Mouse (Mus musculus) megakaryocyte-erythroid progenitor cell, adult 5-6 weeks (primary cell): ENCODE measurements around the gene Dlgap3. TPM values are rescaled to one million over a fixed set of nuclear protein-coding genes. Genes with fewer than 3 reads are reported as not detected.

ENCODE experiments used
- ATAC-seq: replicated peaks from 2 replicates; pipeline ENCODE4 v1.8.0; 2016; ENCODE audit warnings: mild to moderate bottlenecking, inconsistent platforms; ENCODE audit not compliant: severe bottlenecking, poor library complexity, low FRiP score, low TSS enrichment
- total RNA-seq, 2 experiments: library from RNA; stranded (forward) in 1 of 2; stranded (reverse) in 1 of 2; fragments of 200-1000, 215-1000 nt in 1 of 2; fragments of >200 nt in 1 of 2; fragmentation: Nextera tagmentation in 1 of 2; gene quantifications; 2 replicates each; pipeline ENCODE4 v1.2.3; 2014 to 2017

The Dlgap3 gene
- not detected in 2 replicates for total RNA-seq (2014; fragmentation: Nextera tagmentation)
- not detected in 2 replicates for total RNA-seq (2017)

DNA sequence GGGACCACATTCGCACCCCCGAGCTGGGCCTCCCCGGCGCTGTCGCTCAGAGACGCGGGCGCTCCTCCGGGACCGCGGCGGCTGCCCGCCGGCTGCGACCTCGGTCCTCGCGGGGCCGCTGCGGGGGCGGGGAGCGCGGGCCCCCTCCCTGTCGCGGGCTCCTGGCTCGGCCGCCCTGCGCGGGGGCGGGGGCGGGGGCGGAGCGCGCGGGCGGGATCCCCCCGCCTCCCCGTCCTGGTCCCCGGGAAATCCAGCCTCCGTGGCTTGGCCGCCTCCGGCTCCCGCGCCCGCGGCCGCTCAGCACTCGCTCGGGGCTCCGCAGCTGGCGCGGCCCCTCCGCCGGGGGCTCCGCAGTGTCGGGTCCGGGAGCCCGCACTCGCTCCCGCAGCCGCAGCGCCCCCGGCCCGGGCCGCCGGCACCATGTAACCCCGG is at the start of gene Dlgap3:
Gene Dlgap3, plus strand, starts transcription at position 291 of the 432 bp plus-strand sequence.
- ATAC-seq = no peak

DNA sequence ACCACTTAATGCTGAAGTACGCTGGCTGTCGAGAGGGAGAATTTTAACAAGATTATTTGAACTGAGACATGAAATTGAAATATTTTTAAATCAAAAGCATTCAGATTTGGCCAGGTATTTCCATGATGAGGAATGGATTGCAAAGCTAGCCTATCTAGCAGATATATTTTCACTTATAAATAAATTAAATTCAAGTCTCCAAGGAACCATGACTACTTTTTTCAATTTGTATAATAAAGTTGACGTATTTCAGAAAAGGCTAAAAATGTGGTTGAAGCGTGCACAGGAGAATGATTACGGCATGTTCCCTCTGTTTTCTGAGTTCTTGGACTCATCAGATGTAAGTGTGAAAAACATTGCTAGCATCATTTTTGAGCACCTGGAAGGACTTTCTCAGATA is 45.6 kb upstream of the Dlgap3 start, which contains the start of gene Tmem35b:
Gene Tmem35b, plus strand, starts transcription at position 301 of the 400 bp plus-strand sequence.
- ATAC-seq = no peak

DNA sequence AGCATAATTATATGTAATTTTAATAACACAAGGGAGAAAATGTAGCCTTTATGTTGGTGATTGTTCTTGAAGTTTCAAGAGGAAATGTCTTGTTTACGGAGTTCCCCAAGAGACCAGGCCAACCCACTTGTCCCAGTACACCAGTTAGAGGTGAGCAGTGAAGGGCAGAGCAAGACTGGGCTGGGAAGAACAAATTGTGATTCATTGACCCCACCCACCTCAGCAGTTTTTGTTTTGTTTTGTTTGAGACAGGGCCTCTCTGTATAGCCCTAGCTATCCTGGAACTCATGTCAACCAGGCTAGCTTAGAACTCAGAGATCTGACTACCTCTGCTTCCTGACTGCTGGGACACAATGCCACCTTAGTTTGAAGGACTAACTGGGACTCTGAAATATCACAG is 44.7 kb upstream of the Dlgap3 start:
- ATAC-seq = no peak

- ATAC-seq = peak; percentile 100
These were observed 43.1 kb upstream of the Dlgap3 start for GRCm38 (mm10) chr4:127125834-127126463.

DNA sequence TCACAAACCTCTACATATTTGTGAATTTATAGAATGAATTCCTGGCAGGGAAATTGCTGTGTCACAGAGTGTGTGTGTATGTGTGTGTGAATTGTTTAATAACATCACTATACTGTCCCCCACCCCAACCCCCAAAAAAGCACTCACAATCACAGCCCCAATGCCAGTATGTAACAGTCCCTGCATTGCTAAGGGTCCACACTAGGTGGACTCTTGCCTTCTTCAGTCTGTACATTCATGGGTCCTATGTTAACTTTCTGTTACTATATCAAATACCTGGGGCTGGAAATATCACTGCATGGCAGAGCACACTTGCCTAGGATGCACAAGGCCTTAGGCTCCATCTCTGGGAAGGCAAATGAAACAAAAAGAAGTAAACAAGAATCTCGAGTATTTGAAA is 34.3 kb upstream of the Dlgap3 start:
- no peak for ATAC-seq

- no peak for ATAC-seq
These were observed 31.4 kb upstream of the Dlgap3 start for GRCm38 (mm10) chr4:127137591-127137990.

DNA sequence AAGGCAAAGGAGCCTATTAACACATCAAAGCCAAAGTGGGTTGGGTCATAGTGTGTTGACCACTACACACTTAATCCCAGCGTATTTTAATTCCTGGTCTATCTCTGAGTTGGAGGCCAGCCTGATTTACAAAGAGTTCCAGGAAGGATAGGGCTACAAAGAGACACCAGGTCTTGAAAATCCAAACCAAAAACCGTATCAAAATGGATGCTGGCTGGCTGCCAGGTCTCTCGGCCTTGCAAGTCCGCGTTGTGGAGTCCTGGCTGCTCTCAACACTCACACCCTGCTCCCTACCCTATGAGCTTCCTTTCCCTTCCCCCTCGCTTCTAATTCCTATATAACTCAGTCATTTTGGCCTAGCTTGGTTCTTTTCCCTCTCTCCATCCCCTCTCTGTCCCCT is 30.5 kb upstream of the Dlgap3 start:
- no peak for ATAC-seq

DNA sequence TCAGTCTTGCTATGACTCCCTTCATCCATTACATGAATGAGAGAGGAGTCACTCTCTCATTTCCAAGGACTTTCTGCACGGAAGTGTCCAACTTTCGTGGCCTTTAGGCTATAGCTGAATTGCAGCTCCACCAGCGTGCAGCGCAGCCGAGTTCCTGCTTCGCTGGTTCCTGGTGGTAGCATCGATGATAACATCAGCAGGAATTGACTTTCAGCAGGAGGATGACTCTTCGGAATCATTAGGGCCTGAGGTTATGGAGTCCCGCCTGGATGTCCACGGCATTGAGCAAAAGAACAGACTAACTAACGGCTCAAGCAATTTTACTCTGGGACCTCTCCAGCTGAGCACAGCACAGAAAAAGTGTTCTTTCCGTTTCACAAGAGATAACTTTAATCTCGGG is 19.0 kb upstream of the Dlgap3 start:
- ATAC-seq = no peak

DNA sequence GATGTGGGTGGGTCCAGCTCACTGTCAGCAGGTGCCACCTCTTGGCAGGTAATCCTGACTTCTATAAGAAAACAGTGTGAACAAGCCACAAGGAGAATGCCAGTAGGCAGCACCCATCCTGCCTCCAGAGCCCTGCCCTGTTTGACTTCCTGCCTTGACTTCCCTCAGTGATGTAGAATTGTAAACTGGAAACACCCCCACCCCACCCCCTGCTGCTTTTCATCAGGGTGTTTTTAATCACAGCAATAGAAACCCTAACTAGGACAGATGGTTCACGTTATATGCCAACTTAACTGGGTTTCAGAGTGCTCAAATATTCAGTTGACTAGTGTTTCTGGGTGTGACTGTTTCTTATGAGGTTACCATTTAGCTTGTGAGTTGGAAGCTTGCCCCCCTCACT is 15.7 kb upstream of the Dlgap3 start:
- no peak for ATAC-seq

GRCm38 (mm10) chr4:127155757-127156156 is 13.2 kb upstream of the Dlgap3 start:
- ATAC-seq = 0 out of 2 replicates have a peak, but pooled peaks have one; percentile 30

DNA sequence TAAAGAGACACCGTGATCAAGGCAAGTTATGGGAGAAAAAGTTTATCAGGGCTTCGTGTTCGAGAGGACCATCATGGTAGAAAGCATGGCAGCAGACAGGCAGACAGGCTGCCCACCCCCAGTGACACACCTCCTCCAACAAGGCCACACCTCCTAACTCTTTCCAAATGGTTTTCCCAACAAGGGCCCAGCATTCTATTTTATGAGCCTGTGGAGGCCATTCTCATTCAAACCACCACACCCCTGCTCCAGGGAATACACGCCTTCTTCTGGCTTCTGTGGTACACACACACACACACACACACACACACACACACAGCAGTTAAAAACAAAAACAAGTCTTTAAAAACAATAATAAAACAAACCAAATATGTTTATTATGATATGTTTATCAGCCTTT is 11.3 kb upstream of the Dlgap3 start:
- no peak for ATAC-seq

DNA sequence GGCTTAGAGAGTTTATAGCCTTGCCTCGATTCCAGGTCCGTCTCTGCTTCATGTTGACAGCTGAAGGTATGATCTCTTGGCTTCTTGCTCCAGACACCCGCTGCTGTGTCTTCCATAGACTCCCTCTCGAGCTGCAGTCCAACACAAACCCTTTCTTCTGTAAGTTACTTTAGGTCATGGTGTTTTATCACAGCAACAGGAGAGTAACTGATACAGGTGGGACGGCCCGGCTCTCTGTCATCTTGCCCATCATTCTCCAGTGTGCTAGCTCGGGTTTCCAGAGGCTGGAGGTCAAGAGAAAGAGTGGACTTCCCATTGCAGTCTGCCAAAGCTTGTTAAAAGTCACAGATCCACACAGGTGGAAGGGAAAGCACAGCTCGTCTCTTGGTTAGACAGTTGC is 5.1 kb upstream of the Dlgap3 start:
- ATAC-seq = no peak

- ATAC-seq = no peak
These were observed 1.9 kb upstream of the Dlgap3 start for GRCm38 (mm10) chr4:127167096-127167495.

- no peak for ATAC-seq
These were observed 1.3 kb upstream of the Dlgap3 start for GRCm38 (mm10) chr4:127167731-127168130.

- ATAC-seq = peak; percentile 20
These were observed 642 bp upstream of the Dlgap3 start for GRCm38 (mm10) chr4:127168211-127168913.

DNA sequence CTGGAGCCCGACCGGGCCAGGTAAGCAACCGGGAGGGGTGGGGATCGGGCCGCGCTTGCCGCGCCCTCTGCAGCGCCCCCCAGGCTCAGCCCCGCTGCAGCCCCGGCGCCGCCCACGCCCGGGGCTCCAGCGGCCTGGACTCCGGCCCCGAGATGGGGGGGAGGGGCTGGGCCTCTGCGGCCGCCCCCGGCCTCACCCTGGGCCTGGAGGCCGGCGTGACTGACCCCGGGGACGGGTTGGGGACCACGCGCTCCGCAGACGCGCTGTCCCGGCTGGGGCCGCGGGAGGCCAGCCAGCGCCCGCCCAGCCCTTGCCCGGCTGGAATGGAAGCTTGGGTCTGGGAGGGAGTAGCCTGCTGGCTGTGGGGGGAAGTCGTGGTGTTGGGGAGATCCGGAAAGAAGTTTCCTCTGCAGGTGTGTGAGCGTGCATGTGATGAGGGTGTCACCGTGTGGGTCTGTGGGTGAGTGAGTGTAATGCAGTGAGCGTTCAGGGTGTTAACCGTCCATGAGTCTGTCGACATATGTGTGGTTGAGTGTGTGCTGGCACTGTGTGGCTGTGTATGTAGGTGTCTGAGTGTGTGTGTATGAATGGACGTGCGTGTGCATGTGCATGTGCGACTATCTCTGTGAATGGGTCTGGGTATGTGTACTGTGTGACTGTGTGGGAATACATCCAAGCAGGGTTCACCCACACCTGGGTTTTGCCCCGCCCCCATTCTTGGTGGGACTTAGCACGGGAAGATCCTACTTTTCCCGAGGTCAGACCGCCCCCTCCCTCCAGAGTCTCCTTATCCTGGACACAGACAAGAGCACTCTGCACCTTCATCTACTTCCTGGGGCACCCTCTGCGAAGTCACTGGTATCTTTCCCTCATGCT is 580 bp downstream of the Dlgap3 start:
- ATAC-seq = peak; percentile 40; the same call in 1 of the 2 replicates

- ATAC-seq = no peak
These were observed 1.9 kb downstream of the Dlgap3 start for GRCm38 (mm10) chr4:127170866-127171265.

GRCm38 (mm10) chr4:127171341-127171905 is 2.4 kb downstream of the Dlgap3 start:
- ATAC-seq = no peak

DNA sequence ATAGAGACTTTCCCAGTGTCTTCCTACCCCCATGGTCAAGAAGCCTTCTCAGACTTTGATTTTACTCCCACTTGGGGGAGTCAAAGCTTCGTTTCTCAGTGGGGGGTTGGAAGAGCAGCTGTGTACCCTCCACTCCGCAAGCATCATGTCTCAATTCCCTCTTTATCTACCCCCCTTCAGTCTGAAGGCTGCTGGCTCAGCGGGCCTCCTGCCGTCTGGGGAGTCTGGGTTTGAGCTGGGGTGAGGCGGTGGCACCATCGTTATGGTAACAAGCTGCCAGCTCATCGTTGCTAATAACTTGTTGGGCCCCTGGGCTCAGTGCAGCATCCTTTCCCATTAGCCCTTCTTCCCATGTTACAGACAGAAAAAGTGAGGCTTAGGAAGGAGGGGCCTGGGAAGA is 3.1 kb downstream of the Dlgap3 start:
- no peak for ATAC-seq

- ATAC-seq = no peak
These were observed 3.6 kb downstream of the Dlgap3 start for GRCm38 (mm10) chr4:127172614-127173013.
